ENCODE assay signal across 9 mouse cellular contexts in genomic region chr4:83794315-83794922, GRCm38 (mm10).
DNase-seq lines count a peak whose midpoint lies in the region; ATAC-seq and TF ChIP-seq lines count a peak whose summit lies in the region.
"Had no signal": no experiment of that assay in that cellular context is flagged by ENCODE, and none has a peak within 500 bp of the region (broad histone marks: within the 10 kb centered on the region; RNA-seq: fewer than 3 reads in every experiment).

No protein-coding gene starts in this region.

- H3K4me3 ChIP-seq in liver, adult 2 months (ENCODE audit: insufficient read depth, low read depth, low read length): no peak overlapping the region
- no peak overlapping the region for H3K4me3 ChIP-seq in liver, embryonic 12.5 days
- H3K4me3 ChIP-seq: stomach, embryonic 15.5 days had no signal

- no peaks in the 10 kb centered on the region for H3K27me3 ChIP-seq in liver, adult 2 months (ENCODE audit: control insufficient read depth, insufficient read depth, low read length)
- H3K27me3 ChIP-seq in liver, embryonic 12.5 days (replicated peaks): no peaks in the 10 kb centered on the region
- H3K27me3 ChIP-seq: stomach, embryonic 15.5 days had no signal

- WGBS in liver, adult 2 months: 45% methylated on average over 9 of the region's 9 CpGs
- WGBS in liver, embryonic 12.5 days (ENCODE audit: insufficient replicate concordance): 36% methylated on average over 9 of the region's 9 CpGs

- no peaks in the 10 kb centered on the region for H3K79me2 ChIP-seq in liver, adult 2 months (ENCODE audit: control insufficient read depth, insufficient read depth, low read length)

- H3K9ac ChIP-seq in liver, adult 2 months (ENCODE audit: low read depth, low read length): no peak overlapping the region
- no peak overlapping the region for H3K9ac ChIP-seq in liver, embryonic 12.5 days
- H3K9ac ChIP-seq: stomach, embryonic 15.5 days had no signal

- no peak overlapping the region for H3K4me2 ChIP-seq in liver, embryonic 12.5 days
- H3K4me2 ChIP-seq: stomach, embryonic 15.5 days had no signal

- TF ChIP-seq POLR2A in liver, adult 2 months (IDR thresholded peaks at IDR 0.05; ENCODE audit: extremely low read depth, insufficient read depth, low read length): no peak

- H3K36me3 ChIP-seq in liver, adult 2 months (ENCODE audit: control insufficient read depth, insufficient read depth, low read length): no peaks in the 10 kb centered on the region
- H3K36me3 ChIP-seq in liver, embryonic 12.5 days: no peaks in the 10 kb centered on the region
- H3K36me3 ChIP-seq: stomach, embryonic 15.5 days had no signal

- intact Hi-C loops in left cerebral cortex, postnatal 36 days (cut with DNase I): loop anchor here (5.0 kb wide), 1 partner anchor 1303 kb away; no protein-coding TSS in a partner anchor

- H3K9me3 ChIP-seq in liver, embryonic 12.5 days (replicated peaks): no peaks in the 10 kb centered on the region
- H3K9me3 ChIP-seq: stomach, embryonic 15.5 days had no signal

- ATAC-seq in liver, embryonic 12.5 days: no peak
- no peak for ATAC-seq in activated CD4-positive, CD25-positive, alpha-beta regulatory T cell, adult 4 months

- peak; percentile 55 for TF ChIP-seq CTCF in liver, adult 2 months (IDR thresholded peaks at IDR 0.05; ENCODE audit: low read depth, low read length)

- DNase-seq in liver, adult 2 months (ENCODE audit: extremely low read depth, low read depth, low spot score): peak; percentile 37
- DNase-seq in cerebellum, adult 9-11 months: peak; percentile 4
- DNase-seq in frontal cortex, adult 2 months (ENCODE audit: extremely low spot score in 1 of 2, low spot score in 1 of 2): peak; percentile 8 to 81
- DNase-seq in kidney, adult 11 months: peak; percentile 21
- DNase-seq in left cerebral cortex, postnatal 36 days (ENCODE audit: low spot score in 2 of 2): peak; percentile 33 to 52
- peak; percentile 10 for DNase-seq in naive thymus-derived CD4-positive, alpha-beta T cell, adult 2 months (ENCODE audit: low read depth)

- no peak overlapping the region for H3K27ac ChIP-seq in liver, adult 2 months (replicated peaks; ENCODE audit: insufficient read depth, low read depth, low read length)
- no peak overlapping the region for H3K27ac ChIP-seq in liver, embryonic 12.5 days
- H3K27ac ChIP-seq: stomach, embryonic 15.5 days had no signal

- H3K4me1 ChIP-seq in liver, adult 2 months (ENCODE audit: control insufficient read depth, insufficient read depth, low read length): no peaks in the 10 kb centered on the region
- no peaks in the 10 kb centered on the region for H3K4me1 ChIP-seq in liver, embryonic 12.5 days
- H3K4me1 ChIP-seq: stomach, embryonic 15.5 days had no signal
